Mouse (Mus musculus): ENCODE results near the gene Kif6. TPM values are rescaled to one million over a fixed set of nuclear protein-coding genes. Genes with fewer than 3 reads are reported as not detected.

Kif6 gene
- total and polyA plus RNA-seq, 2 experiments from 2014 or later, result 1.7 to 40.5 TPM

DNA sequence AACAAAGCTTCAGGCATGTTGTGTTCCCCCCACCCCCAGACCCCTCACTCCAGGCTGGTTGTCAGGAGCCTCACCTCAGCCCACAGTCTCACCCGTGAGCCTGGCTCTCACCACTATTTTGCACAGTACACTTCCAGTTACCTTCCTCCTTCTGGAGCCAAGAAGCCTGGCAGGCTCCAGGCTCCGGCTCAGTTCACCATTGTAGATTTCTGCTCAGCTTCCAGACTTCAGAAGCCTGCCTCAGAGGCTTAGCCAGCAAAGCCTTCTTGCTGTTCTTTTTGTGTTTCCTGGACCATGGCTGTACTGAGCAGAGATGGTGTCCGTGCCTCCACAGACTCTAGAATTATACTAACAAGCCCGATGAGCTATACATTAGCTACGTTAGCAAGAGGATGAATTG is 248.7 kb downstream of the Kif6 start:
- no peak for ATAC-seq (ENCODE audit: insufficient read depth, low read depth)
- 73% methylated on average over 5 of the region's 5 CpGs for WGBS

DNA sequence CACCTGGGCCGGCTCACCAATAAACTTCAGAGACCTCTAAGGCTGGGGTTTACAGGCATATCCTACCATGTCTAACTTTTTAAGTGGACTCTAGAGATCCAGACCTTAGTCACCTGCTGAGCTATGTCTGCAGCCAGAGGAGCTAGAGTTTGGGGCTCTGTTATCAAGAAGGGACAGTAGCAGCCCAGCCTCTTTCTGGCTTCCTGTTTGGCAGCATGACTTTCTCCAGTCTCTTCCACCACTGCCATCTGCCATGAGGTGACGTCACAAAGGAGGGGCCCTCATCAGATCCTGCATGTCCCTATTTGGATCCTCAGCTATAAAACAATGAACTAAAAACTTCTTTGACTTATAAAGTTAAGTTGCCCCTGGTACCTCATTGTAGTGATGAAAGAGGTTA is 250.7 kb downstream of the Kif6 start:
- Histone ChIP-seq H3K27me3 (ENCODE audit: control insufficient read depth, insufficient read depth, low read length) (no peaks in the 10 kb centered on the region; the same call in 1 of the 2 replicates), H3K9me3 (replicated peaks; ENCODE audit: control insufficient read depth, low read length) (0 out of 2 replicates have a peak, but pooled peaks cover 3% of the 10 kb centered on the region), H3K4me3 (ENCODE audit: low read depth, low read length) (no peak overlapping the region), H3K9ac (replicated peaks; ENCODE audit: low read depth, low read length) (no peak overlapping the region), H3K4me2 (ENCODE audit: low read depth, low read length) (no peak overlapping the region), H3K36me3 (replicated peaks; ENCODE audit: control insufficient read depth, insufficient read depth, low read length) (no peaks in the 10 kb centered on the region), H3K4me1 (ENCODE audit: control insufficient read depth, insufficient read depth) (peaks cover 6% of the 10 kb centered on the region; the same call in 1 of the 2 replicates), H3K27ac (ENCODE audit: low read depth) (no peak overlapping the region)
- TF ChIP-seq CTCF (IDR thresholded peaks at IDR 0.05; ENCODE audit: low read depth), result no peak
- no peak for TF ChIP-seq EP300 (IDR thresholded peaks at IDR 0.05; ENCODE audit: low read depth)
- WGBS, result 75% methylated on average over 2 of the region's 2 CpGs
- DNase-seq (ENCODE audit: low spot score) (no peak), ATAC-seq (ENCODE audit: insufficient read depth, low read depth) (no peak)

More for the DNA sequence above, 248.7 kb downstream of the Kif6 start:
- no peaks in the 10 kb centered on the region for H3K36me3 ChIP-seq (replicated peaks; ENCODE audit: control insufficient read depth, insufficient read depth, low read length)
- no peak overlapping the region for H3K27ac ChIP-seq (ENCODE audit: low read depth)
- H3K4me2 ChIP-seq (ENCODE audit: low read depth, low read length), result no peak overlapping the region
- DNase-seq (ENCODE audit: low spot score), result no peak
- no peak overlapping the region for H3K4me3 ChIP-seq (ENCODE audit: low read depth, low read length)
- H3K9me3 ChIP-seq (replicated peaks; ENCODE audit: control insufficient read depth, low read length), result 0 out of 2 replicates have a peak, but pooled peaks cover 3% of the 10 kb centered on the region
- no peaks in the 10 kb centered on the region for H3K27me3 ChIP-seq (ENCODE audit: control insufficient read depth, insufficient read depth, low read length)
- TF ChIP-seq CTCF (IDR thresholded peaks at IDR 0.05; ENCODE audit: low read depth), result no peak
- TF ChIP-seq EP300 (IDR thresholded peaks at IDR 0.05; ENCODE audit: low read depth), result no peak
- peaks cover 6% of the 10 kb centered on the region; the same call in 1 of the 2 replicates for H3K4me1 ChIP-seq (ENCODE audit: control insufficient read depth, insufficient read depth)
- H3K9ac ChIP-seq (replicated peaks; ENCODE audit: low read depth, low read length), result no peak overlapping the region

DNA sequence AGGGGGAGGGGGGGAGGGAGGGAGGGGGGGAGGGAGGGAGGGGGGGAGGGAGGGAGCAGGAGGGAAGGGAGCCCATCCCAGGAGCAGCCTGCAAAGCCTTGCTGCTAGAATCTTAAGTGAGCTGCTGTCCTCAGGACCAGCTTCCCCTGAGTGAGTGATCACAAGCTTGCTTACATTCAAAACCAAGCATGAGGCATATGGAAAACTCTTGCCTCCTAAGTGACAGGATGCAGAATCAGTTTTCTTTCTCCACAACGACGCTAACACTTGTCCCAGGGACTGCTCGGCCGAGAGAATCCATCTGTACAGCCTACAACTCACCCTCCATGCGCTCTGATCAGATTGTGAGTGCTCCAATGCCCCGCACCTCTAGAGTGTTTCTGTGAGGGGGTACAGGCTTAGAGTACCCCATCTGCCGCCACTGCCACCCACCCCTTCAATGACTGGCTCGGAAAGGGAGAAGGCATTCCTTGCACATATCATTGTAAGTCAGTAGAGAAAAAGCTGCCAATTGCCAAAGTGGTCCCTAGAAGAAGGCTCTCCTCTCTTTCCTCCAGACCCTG is 251.8 kb downstream of the Kif6 start:
- DNase-seq (ENCODE audit: low spot score) (no peak), ATAC-seq (ENCODE audit: insufficient read depth, low read depth) (no peak)
- H3K9ac ChIP-seq (replicated peaks; ENCODE audit: low read depth, low read length), result no peak overlapping the region
- no peak overlapping the region for H3K4me3 ChIP-seq (ENCODE audit: low read depth, low read length)
- peaks cover 6% of the 10 kb centered on the region; the same call in 1 of the 2 replicates for H3K4me1 ChIP-seq (ENCODE audit: control insufficient read depth, insufficient read depth)
- H3K36me3 ChIP-seq (replicated peaks; ENCODE audit: control insufficient read depth, insufficient read depth, low read length), result no peaks in the 10 kb centered on the region
- TF ChIP-seq CTCF (IDR thresholded peaks at IDR 0.05; ENCODE audit: low read depth), result no peak
- no peak for TF ChIP-seq EP300 (IDR thresholded peaks at IDR 0.05; ENCODE audit: low read depth)
- H3K27me3 ChIP-seq (ENCODE audit: control insufficient read depth, insufficient read depth, low read length), result no peaks in the 10 kb centered on the region; the same call in 1 of the 2 replicates
- no peak overlapping the region for H3K27ac ChIP-seq (ENCODE audit: low read depth)
- H3K4me2 ChIP-seq (ENCODE audit: low read depth, low read length), result no peak overlapping the region
- 0 out of 2 replicates have a peak, but pooled peaks cover 3% of the 10 kb centered on the region for H3K9me3 ChIP-seq (replicated peaks; ENCODE audit: control insufficient read depth, low read length)
- 44% methylated on average over 8 of the region's 8 CpGs for WGBS

DNA sequence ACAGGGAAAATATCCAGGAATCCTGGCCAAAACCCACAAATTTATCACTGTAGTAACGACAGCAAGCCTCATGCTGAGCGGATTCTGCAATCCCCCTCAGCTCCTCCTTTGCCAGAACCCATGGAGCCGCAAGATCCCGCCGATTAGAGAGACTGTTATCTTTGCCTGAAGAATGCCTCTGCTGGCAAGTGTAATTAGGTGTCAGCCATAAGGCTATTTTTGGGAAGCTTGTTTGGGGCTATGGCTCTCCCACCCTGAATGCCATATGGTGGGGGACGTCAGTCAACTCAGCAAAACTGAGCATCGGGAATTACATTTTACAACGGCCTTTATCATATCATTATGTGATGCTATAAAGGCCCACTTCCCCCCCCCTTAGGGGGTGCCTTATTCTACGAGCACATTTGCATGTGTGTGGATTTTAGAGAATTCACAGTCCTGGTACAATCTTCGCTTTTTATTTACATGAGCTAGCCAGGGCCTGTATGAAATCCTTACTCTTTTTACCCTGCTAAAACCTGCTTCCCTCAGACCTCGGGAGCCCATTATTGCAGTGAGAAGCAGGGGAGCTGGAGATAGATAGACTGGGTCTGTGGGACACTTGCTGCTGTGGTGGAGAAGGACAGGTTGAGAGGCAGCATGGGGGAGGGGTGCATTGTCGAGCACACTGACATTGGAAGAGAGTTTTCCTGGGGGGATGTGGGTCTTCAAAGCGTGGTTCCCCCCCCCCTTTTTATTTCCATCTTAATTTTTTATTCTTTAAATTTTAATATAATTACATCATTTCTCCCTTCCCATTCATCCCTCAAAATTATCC is 252.6 kb downstream of the Kif6 start:
- Histone ChIP-seq H3K9ac (replicated peaks; ENCODE audit: low read depth, low read length) (no peak overlapping the region), H3K36me3 (replicated peaks; ENCODE audit: control insufficient read depth, insufficient read depth, low read length) (no peaks in the 10 kb centered on the region), H3K27ac (ENCODE audit: low read depth) (no peak overlapping the region), H3K4me1 (ENCODE audit: control insufficient read depth, insufficient read depth) (peaks cover 6% of the 10 kb centered on the region; the same call in 1 of the 2 replicates), H3K4me2 (ENCODE audit: low read depth, low read length) (no peak overlapping the region), H3K9me3 (replicated peaks; ENCODE audit: control insufficient read depth, low read length) (0 out of 2 replicates have a peak, but pooled peaks cover 3% of the 10 kb centered on the region), H3K4me3 (ENCODE audit: low read depth, low read length) (no peak overlapping the region), H3K27me3 (ENCODE audit: control insufficient read depth, insufficient read depth, low read length) (no peaks in the 10 kb centered on the region; the same call in 1 of the 2 replicates)
- WGBS, result 19% methylated on average over 13 of the region's 13 CpGs
- DNase-seq (ENCODE audit: low spot score) (no peak), ATAC-seq (ENCODE audit: insufficient read depth, low read depth) (no peak)
- no peak for TF ChIP-seq CTCF (IDR thresholded peaks at IDR 0.05; ENCODE audit: low read depth)
- TF ChIP-seq EP300 (IDR thresholded peaks at IDR 0.05; ENCODE audit: low read depth), result no peak

DNA sequence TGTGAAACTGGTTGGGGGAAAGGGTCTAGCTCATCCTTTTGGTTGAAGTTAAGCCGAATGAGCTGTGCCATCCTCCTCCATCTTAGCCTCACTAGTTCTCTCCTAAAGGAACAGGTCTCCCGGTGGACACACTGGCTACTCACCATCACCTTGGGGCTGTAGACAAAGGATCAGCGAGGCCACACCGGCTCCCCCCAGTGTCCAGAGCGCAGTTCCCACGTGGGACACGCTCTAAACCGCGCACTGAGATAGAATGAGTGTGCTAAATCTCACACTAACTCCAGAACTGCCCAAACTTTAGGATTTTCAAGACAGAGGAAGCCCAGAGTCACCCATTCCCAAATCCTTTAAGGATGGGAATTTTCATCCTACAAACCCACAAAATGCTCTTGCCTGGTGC is 254.3 kb downstream of the Kif6 start:
- Histone ChIP-seq H3K27ac (ENCODE audit: low read depth) (no peak overlapping the region), H3K9me3 (replicated peaks; ENCODE audit: control insufficient read depth, low read length) (0 out of 2 replicates have a peak, but pooled peaks cover 3% of the 10 kb centered on the region), H3K4me1 (ENCODE audit: control insufficient read depth, insufficient read depth) (peaks cover 6% of the 10 kb centered on the region; the same call in 1 of the 2 replicates), H3K4me2 (ENCODE audit: low read depth, low read length) (no peak overlapping the region), H3K9ac (replicated peaks; ENCODE audit: low read depth, low read length) (no peak overlapping the region), H3K27me3 (ENCODE audit: control insufficient read depth, insufficient read depth, low read length) (no peaks in the 10 kb centered on the region; the same call in 1 of the 2 replicates), H3K36me3 (replicated peaks; ENCODE audit: control insufficient read depth, insufficient read depth, low read length) (no peaks in the 10 kb centered on the region), H3K4me3 (ENCODE audit: low read depth, low read length) (no peak overlapping the region)
- 75% methylated on average over 9 of the region's 9 CpGs for WGBS
- no peak for TF ChIP-seq CTCF (IDR thresholded peaks at IDR 0.05; ENCODE audit: low read depth)
- no peak for TF ChIP-seq EP300 (IDR thresholded peaks at IDR 0.05; ENCODE audit: low read depth)
- no peak for ATAC-seq (ENCODE audit: insufficient read depth, low read depth)
- DNase-seq (ENCODE audit: low spot score), result no peak
